Mouse (Mus musculus): Measurements from ENCODE around the gene Gpd2.

Gpd2 gene

GRCm38 (mm10) chr2:57395071-57395470, 157.6 kb downstream of the Gpd2 start:
- no peak for DNase-seq (ENCODE audit: low read depth)

GRCm38 (mm10) chr2:57396061-57396460, 158.6 kb downstream of the Gpd2 start:
- no peak for DNase-seq (ENCODE audit: low read depth)

- DNase-seq (ENCODE audit: low read depth), result no peak
These were observed 160.3 kb downstream of the Gpd2 start for GRCm38 (mm10) chr2:57397727-57398126.

- DNase-seq (ENCODE audit: low read depth), result peak; percentile 29
These were observed 170.1 kb downstream of the Gpd2 start for GRCm38 (mm10) chr2:57407414-57408019.

GRCm38 (mm10) chr2:57408413-57408812, 171.0 kb downstream of the Gpd2 start:
- no peak for DNase-seq (ENCODE audit: low read depth)

GRCm38 (mm10) chr2:57411551-57411950, 174.1 kb downstream of the Gpd2 start:
- DNase-seq (ENCODE audit: low read depth), result no peak

- no peak for DNase-seq (ENCODE audit: low read depth)
These were observed 177.2 kb downstream of the Gpd2 start for GRCm38 (mm10) chr2:57414550-57415160.

- no peak for DNase-seq (ENCODE audit: low read depth)
These were observed 179.3 kb downstream of the Gpd2 start for GRCm38 (mm10) chr2:57416711-57417110.

Data from induced T-regulatory cell, adult 2 months (primary cell).